Mouse (Mus musculus) left cerebral cortex, adult 2 months (tissue): ENCODE measurements around the gene Car5a. TPM values are rescaled to one million over a fixed set of nuclear protein-coding genes. Genes with fewer than 3 reads are reported as not detected.

Experiments used
- DNase-seq, 2 experiments: peaks; one replicate each; pipeline ENCODE4 v3.0.0; 2021 to 2022; ENCODE audit warnings: low spot score in 2 of 2, mixed read lengths in 1 of 2; ENCODE audit errors: extremely low spot score in 1 of 2
- H3K27ac ChIP-seq: fragments of 200-600 bp; 2 replicates; pipeline ENCODE4 v1.8.1; 2022
- H3K4me3 ChIP-seq: fragments of 200-600 bp; 2 replicates; pipeline ENCODE4 v1.8.1; 2022
- CTCF ChIP-seq: fragments of 200-600 bp; IDR thresholded peaks from 2 replicates; pipeline ENCODE4 v1.8.1; 2022; ENCODE audit warnings: antibody characterized with exemption, mild to moderate bottlenecking, moderate library complexity
- intact Hi-C: fragments of 180-260 bp; cut with DNase I; formaldehyde crosslinking; loops from one replicate; pipeline ENCODE4 v1.15.1; 2025
- total RNA-seq, 2 experiments: library from RNA; stranded (reverse); gene quantifications; 2 replicates each; pipeline ENCODE4 v1.2.3; 2021

The Car5a gene
- total RNA-seq, 2 experiments from 2014 or later, result not detected

DNA sequence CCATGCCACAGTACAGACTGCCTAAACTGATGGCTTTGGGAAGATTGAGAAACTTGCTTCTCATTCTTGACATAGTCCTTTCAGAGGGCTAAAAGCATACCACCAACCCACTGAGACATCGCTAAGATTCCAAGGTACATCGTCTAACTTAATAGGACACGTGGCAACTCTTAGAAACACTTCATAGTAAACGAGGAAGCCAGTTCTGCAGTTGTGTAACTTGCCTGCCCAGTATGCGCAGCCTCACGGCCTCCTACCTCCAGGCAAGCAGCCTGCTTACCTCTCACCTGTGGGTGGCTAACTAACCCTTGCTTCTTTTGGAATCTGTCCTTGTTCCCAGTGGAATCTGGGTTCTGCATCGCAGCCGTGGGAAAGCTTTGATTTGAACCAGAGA, 35.6 kb downstream of the Car5a start:
- intact Hi-C loops, result loop anchor here (1.0 to 10.0 kb wide), 4 partner anchors 58 to 314 kb away; partner anchors contain the start of genes Map1lc3b and Zcchc14
- Histone ChIP-seq H3K4me3 (no peak overlapping the region), H3K27ac (no peak overlapping the region)
- DNase-seq, result no peak
- no peak for TF ChIP-seq CTCF

DNA sequence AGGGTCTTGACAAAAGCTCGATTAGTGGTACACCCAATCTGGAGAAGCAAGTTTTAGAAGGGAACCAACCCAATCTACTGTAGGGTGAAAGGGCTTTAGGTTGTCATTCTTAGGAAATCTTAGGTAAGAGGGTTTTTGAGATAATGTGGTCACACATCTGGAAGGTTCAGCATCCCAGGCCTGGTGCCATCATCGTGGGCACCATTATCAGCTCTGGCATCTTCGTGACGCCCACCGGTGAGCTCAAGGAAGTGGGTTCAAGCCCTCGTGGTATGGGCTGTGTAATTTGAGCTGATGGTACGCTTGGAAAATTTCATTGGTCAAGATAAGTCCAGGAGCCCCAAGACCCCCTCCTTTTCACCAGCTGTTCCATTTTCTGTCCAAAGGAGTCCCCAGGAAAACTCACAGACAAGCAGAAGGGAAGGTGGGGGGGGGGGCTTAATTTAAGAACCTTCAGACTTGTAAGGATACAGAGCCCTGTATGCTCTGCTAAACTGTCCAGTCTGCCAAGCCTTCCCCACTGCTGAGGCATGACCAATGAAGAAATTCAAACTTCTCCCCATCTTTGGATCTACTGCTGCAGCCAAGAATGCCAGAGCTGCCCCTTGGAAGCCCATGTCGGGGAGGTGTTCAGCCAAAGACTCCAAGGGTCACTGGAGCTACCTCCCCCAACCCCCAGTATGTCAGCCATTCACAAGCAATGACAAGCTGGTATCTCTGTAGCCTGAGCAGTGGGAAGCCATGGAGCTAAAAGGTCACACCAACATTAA, 36.1 kb downstream of the Car5a start:
- H3K27ac ChIP-seq, result no peak overlapping the region; the same call in 1 of the 2 replicates
- intact Hi-C loops, result loop anchor here (1.0 to 10.0 kb wide), 4 partner anchors 57 to 314 kb away; partner anchors contain the start of genes Map1lc3b and Zcchc14
- no peak for TF ChIP-seq CTCF
- no peak for DNase-seq
- H3K4me3 ChIP-seq, result peak overlapping the region; percentile 69; the same call in 1 of the 2 replicates

DNA sequence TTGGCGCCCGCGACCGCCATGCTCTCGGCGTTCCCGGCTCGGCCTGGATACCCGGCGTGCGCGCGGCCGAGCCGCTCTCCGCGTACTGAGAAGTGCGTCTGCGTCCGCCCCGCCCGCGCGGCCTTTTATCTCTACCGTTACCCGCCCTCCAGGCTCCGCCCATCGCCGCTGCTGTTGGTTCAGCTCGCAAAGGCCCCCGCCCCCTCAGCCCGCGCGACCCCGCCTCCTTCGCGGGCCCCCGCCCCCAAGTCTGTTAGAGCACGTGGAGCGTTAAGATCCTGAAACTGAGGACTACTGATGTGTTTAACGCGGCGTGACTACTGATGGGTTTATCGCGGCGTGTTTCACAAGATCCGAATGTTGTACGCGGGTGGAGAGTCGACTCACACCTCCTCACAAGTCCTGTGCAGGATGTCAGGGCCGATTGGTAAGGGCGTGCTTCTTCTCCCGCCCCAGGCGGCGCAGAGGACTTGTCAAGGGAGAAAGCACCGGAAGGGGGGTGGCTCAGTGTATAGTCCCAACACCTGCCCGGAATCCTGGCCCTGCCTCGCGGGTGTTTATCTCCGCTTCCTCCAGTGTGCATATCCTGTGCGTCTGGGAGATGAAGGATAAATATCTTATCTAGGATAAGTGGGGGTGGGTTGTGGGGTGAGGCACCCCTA, 37.0 kb downstream of the Car5a start, which contains the start of gene Slc7a5:
Gene Slc7a5, minus strand, starts transcription at position 108 of the 662 bp plus-strand sequence.
- intact Hi-C loops, result loop anchor here (1.0 to 10.0 kb wide), 4 partner anchors 33 to 313 kb away; partner anchors contain the start of genes Map1lc3b and Zcchc14
- DNase-seq, result peak; percentile 96 to 98
- peak within 1 kb of the TSS; percentile 69 for H3K4me3 ChIP-seq
- TF ChIP-seq CTCF, result no peak
- peak within 1 kb of the TSS; percentile 87 for H3K27ac ChIP-seq

DNA sequence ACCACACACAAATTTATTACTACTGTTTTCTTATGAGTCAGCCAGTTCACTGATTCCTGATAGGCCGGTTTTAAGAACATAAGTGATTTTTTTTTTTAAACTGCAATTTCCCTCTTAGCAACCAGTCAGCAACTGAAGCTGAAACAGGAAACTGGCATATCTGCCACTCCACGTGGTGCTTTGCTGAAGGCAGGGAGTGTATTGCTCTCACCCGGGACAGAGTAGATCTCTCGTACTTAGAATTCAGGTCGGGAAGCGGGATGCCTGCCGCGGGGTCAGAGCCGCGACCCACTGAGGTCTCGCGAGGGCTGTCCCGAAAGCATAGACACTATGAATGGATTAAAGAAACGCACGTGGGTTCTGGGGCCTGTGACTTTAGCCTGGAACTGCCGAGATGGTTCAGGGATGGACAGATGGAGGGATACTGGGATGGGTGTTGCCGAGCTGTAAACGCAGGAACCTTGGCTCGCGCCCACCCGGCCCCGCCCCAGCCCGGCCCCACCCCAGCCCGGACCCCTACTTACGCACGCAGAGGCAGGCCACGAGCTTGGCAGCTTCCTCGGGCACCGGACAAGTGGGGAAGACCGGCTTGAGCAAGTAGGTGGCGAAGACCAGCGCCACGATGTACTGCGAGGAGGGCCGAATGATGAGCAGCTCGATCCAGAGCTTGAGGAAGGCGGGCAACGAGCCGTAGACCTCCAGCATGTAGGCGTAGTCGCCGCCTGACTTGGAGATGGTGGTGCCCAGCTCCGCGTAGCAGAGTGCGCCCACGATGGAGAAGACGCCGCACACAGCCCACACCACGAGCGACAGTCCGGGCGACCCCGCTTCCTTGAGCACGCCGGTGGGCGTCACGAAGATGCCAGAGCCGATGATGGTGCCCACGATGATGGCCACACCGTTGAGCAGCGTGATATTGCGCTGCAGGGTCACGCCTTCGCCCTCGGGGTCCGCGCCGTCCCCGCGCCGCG, 37.9 kb downstream of the Car5a start:
- DNase-seq, result peak; percentile 32 to 52
- Histone ChIP-seq H3K27ac (peak overlapping the region; percentile 87), H3K4me3 (peak overlapping the region; percentile 69)
- intact Hi-C loops, result loop anchor here (1.0 to 10.0 kb wide), 4 partner anchors 33 to 312 kb away; partner anchors contain the start of genes Map1lc3b and Zcchc14
- TF ChIP-seq CTCF, result no peak

DNA sequence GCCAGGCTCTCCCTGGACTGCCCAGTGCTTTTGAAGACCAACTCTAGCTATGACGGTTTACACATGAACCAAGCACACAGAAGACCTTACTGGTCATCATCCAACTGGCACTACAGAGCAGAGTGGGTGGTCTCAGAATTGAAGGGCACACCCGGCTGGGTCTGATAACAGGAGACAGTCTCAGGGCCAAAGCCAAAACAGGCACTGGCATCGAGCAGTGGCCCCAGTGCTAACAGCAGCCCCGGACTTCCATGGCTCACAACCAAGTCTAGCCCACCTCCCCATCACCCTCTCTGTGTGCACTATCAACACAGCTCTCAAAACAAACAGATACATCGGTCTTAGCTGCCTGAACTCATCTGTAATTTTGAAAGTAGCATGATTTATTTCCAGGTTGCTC, 38.8 kb downstream of the Car5a start:
- H3K4me3 ChIP-seq, result peak overlapping the region; percentile 69
- no peak for TF ChIP-seq CTCF
- H3K27ac ChIP-seq, result peak overlapping the region; percentile 87; the same call in 1 of the 2 replicates
- DNase-seq, result no peak
- intact Hi-C loops, result loop anchor here (5.0 to 10.0 kb wide), 3 partner anchors 189 to 311 kb away; partner anchors contain the start of genes Map1lc3b and Zcchc14

DNA sequence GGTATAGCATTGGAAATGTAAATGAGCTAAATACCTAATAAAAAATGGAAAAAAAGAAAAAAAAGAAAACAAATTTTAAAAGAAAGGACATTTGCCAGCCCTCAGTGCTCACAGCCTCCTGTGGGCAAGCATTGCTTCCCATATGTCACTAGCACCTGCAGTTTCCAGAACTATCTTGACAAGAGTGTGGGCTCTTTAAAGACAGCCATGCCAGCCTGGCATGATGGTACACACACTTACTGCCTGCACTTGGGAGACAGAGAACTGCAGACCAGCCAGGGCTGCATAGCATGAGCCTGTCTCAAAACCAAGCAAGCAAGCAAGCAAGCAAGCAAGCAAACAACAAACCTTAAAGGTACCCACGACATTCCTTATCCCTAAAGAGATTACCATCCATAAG, 39.3 kb downstream of the Car5a start:
- intact Hi-C loops, result loop anchor here (5.0 to 10.0 kb wide), 3 partner anchors 188 to 311 kb away; partner anchors contain the start of genes Map1lc3b and Zcchc14
- no peak overlapping the region; the same call in 1 of the 2 replicates for H3K27ac ChIP-seq
- no peak for TF ChIP-seq CTCF

DNA sequence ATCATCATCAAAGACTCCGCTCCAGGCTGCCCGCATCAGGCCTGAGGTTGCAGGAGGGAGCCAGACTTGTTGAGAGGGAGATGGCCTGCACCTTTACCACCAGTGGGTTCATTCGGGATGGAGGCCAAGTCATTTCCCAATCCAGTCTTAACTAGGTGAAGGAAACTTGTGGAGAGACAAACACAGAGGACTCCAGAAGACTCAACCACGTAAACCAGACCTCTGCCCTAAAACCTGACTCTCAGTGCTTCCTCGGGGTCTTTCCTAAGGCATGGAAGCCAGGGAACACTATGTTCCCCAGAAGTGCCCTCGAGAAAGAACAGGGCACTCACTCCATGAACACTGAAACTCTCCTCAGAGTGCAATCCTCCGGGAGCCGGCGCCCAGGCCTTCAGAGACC, 39.7 kb downstream of the Car5a start:
- Histone ChIP-seq H3K27ac (no peak overlapping the region; the same call in 1 of the 2 replicates), H3K4me3 (peak overlapping the region; percentile 69)
- DNase-seq, result no peak
- intact Hi-C loops, result loop anchor here (5.0 to 10.0 kb wide), 3 partner anchors 188 to 310 kb away; partner anchors contain the start of genes Map1lc3b and Zcchc14
- TF ChIP-seq CTCF, result no peak

More for the DNA sequence above, 39.3 kb downstream of the Car5a start:
- H3K4me3 ChIP-seq, result peak overlapping the region; percentile 69
- DNase-seq, result no peak

DNA sequence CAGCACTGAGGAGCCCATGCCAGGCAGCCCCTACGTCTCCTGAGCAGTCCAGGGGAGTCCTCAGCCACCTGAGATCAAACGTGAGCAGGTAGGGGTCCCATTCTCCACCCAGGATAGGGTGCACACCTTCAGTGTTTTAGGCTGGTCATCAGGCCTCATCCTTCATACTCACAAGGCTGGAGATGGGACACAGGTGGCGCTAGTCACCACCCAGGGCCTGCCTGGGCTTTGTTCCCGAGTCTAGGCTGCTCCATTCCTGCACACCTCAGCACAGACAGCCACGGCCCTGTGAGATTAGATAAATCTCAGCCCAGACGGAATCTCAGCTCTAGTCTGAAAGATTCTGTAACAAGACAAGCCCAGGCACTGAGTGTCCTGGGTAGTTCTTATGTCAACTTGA, 40.7 kb downstream of the Car5a start:
- no peak; the same call in 1 of the 2 replicates for TF ChIP-seq CTCF
- no peak for DNase-seq
- peak overlapping the region; percentile 69 for H3K4me3 ChIP-seq

DNA sequence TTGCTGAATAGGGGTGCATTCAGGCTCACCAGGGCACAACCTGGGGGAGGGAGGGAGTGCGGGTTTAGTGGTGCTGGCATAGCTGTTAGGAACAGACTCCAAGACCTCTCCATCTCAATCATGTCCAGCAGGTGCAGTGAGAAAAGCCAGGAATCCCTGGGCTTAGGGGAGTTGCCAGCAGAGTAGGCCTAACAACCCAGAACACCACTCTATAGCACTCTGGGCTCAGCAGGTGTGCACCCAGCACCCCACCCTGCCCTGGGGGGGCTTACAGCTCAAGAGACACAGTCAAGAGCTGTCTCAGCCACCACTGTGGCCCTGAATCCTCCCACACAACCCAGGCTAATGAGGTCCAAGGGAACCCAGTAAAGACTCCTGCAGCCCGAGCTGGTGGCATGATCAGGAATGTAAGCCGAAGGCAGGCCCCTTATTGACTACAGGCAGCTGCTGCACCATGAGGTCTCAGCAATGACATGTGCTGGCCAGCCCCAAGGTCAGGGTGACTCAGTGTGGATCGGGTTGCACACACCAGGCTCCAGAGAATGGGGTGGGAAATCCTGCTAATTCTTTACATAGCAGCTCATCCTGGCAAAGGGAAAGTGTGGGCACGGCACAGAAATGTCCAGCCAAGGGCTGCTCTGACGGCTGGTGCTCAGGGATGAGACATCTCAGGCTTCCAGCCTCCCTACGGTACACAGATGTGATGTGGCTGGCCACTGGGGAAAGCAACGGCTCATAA, 43.0 kb downstream of the Car5a start:
- Histone ChIP-seq H3K4me3 (no peak overlapping the region; the same call in 1 of the 2 replicates), H3K27ac (peak overlapping the region; percentile 25)
- no peak for TF ChIP-seq CTCF
- DNase-seq, result peak in 1 of 2 experiments; percentile 34
- intact Hi-C loops, result loop anchor here (10.0 kb wide), 1 partner anchor 307 kb away; the partner anchor contains the start of gene Map1lc3b

More for the DNA sequence above, 40.7 kb downstream of the Car5a start:
- peak overlapping the region; percentile 34 for H3K27ac ChIP-seq
- intact Hi-C loops, result loop anchor here (10.0 kb wide), 1 partner anchor 309 kb away; the partner anchor contains the start of gene Map1lc3b
